In the genomic region with DNA sequence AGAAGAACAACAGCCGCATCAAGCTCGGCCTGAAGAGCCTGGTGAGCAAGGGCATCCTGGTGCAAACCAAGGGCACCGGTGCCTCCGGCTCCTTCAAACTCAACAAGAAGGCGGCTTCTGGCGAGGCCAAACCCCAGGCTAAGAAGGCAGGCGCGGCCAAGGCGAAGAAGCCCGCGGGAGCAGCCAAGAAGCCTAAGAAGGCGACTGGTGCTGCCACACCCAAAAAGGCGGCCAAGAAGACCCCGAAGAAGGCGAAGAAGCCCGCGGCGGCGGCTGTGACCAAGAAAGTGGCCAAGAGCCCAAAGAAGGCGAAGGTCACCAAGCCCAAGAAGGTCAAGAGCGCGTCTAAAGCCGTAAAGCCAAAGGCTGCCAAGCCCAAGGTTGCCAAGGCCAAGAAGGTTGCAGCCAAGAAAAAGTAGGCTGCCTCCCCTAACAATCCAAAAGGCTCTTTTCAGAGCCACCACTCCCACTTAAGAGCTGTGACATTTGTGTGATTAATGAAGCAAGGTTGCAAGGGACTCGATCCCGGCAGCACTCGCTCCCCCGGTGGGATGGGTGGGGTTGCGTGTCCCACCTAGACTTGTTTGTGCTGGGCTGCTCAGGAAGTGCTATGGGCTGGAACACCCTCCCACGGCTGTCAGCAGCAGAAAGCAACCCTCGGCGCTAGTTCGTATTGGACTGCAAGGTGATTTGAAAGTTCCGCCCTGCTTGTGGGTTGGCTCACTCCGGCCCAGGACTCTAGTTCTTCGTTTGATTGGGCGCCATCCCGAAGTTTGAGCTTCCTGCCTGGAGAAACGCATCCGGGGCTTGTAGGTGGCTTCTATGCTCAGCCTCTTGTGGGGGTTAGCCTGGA, we compare ENCODE assay signal across 7 mouse cellular contexts. TPM values are rescaled to one million over a fixed set of nuclear protein-coding genes. Genes with fewer than 3 reads are reported as not detected.
DNase-seq lines count a peak whose midpoint lies in the region; ATAC-seq and TF ChIP-seq lines count a peak whose summit lies in the region.

No protein-coding gene starts in this region.

- DNase-seq in adrenal gland, postnatal 25 days, result peak; percentile 88
- peak; percentile 94 to 99 for DNase-seq in heart, adult 18-20 months
- DNase-seq in kidney, adult 18-20 months, result peak; percentile 92
- DNase-seq in limb, embryonic 10.5 days (ENCODE audit: low spot score), result peak; percentile 92

- WGBS in embryonic facial prominence, embryonic 12.5 days, result under 1% methylated on average over 39 of the region's 39 CpGs
- WGBS in limb, embryonic 10.5 days, result under 1% methylated on average over 39 of the region's 39 CpGs
- under 1% methylated on average over 39 of the region's 39 CpGs for WGBS in midbrain, embryonic 12.5 days
- 1% methylated on average over 39 of the region's 39 CpGs for WGBS in small intestine, adult 2 months

- TF ChIP-seq CTCF in small intestine, adult 2 months (IDR thresholded peaks at IDR 0.05; ENCODE audit: extremely low read depth, insufficient read length, insufficient replicate concordance, low read depth, low read length), result no peak

- H3K36me3 ChIP-seq in embryonic facial prominence, embryonic 12.5 days, result no peaks in the 10 kb centered on the region
- no peaks in the 10 kb centered on the region for H3K36me3 ChIP-seq in limb, embryonic 10.5 days
- no peaks in the 10 kb centered on the region for H3K36me3 ChIP-seq in midbrain, embryonic 12.5 days
- H3K36me3 ChIP-seq in small intestine, adult 2 months (ENCODE audit: control insufficient read depth, insufficient read depth, low read length), result no peaks in the 10 kb centered on the region

- no peaks in the 10 kb centered on the region for H3K27me3 ChIP-seq in embryonic facial prominence, embryonic 12.5 days
- no peaks in the 10 kb centered on the region for H3K27me3 ChIP-seq in limb, embryonic 10.5 days (ENCODE audit: low read depth, poor library complexity, severe bottlenecking)
- H3K27me3 ChIP-seq in midbrain, embryonic 12.5 days, result no peaks in the 10 kb centered on the region
- H3K27me3 ChIP-seq in small intestine, adult 2 months (ENCODE audit: control insufficient read depth, insufficient read depth, low read length), result no peaks in the 10 kb centered on the region

- peak overlapping the region; percentile 62 for H3K4me3 ChIP-seq in embryonic facial prominence, embryonic 12.5 days
- H3K4me3 ChIP-seq in limb, embryonic 10.5 days, result peak overlapping the region; percentile 64
- H3K4me3 ChIP-seq in midbrain, embryonic 12.5 days, result peak overlapping the region; percentile 55
- peak overlapping the region; percentile 81 for H3K4me3 ChIP-seq in small intestine, adult 2 months (ENCODE audit: low read depth, low read length)

- H3K27ac ChIP-seq in embryonic facial prominence, embryonic 12.5 days, result peak overlapping the region; percentile 99
- peak overlapping the region; percentile 96 for H3K27ac ChIP-seq in limb, embryonic 10.5 days
- H3K27ac ChIP-seq in midbrain, embryonic 12.5 days (replicated peaks), result peak overlapping the region; percentile 95
- peak overlapping the region; percentile 99 for H3K27ac ChIP-seq in small intestine, adult 2 months (ENCODE audit: insufficient read depth, low read depth, low read length)

- peak overlapping the region; percentile 92 for H3K4me2 ChIP-seq in embryonic facial prominence, embryonic 12.5 days (replicated peaks)
- peak overlapping the region; percentile 95 for H3K4me2 ChIP-seq in midbrain, embryonic 12.5 days (replicated peaks)

- ATAC-seq in embryonic facial prominence, embryonic 12.5 days (ENCODE audit: insufficient number of reproducible peaks, insufficient read depth, low FRiP score, low TSS enrichment), result peak; percentile 90
- peak; percentile 80 for ATAC-seq in midbrain, embryonic 12.5 days (ENCODE audit: low FRiP score, low read depth)

- peak; percentile 82; the same call in 1 of the 2 replicates for TF ChIP-seq POLR2A in small intestine, adult 2 months (IDR thresholded peaks at IDR 0.05; ENCODE audit: low read depth, low read length)

- peaks cover 9% of the 10 kb centered on the region; the same call in 1 of the 2 replicates for H3K4me1 ChIP-seq in embryonic facial prominence, embryonic 12.5 days
- H3K4me1 ChIP-seq in limb, embryonic 10.5 days, result peaks cover 16% of the 10 kb centered on the region
- peaks cover 25% of the 10 kb centered on the region for H3K4me1 ChIP-seq in midbrain, embryonic 12.5 days
- no peaks in the 10 kb centered on the region for H3K4me1 ChIP-seq in small intestine, adult 2 months (ENCODE audit: control insufficient read depth, insufficient read depth, insufficient read length, low read length)

- no peaks in the 10 kb centered on the region for H3K9me3 ChIP-seq in embryonic facial prominence, embryonic 12.5 days
- no peaks in the 10 kb centered on the region for H3K9me3 ChIP-seq in limb, embryonic 10.5 days (replicated peaks)
- no peaks in the 10 kb centered on the region for H3K9me3 ChIP-seq in midbrain, embryonic 12.5 days

- peak overlapping the region; percentile 83 for H3K9ac ChIP-seq in embryonic facial prominence, embryonic 12.5 days
- peak overlapping the region; percentile 69 for H3K9ac ChIP-seq in midbrain, embryonic 12.5 days (replicated peaks)

RNA-seq across cellular contexts. Expression of gene Hist1h1c, which starts 0.7 kb away (rescaled TPM):
- 248 and 316 TPM in 2 replicates for total RNA-seq in adrenal gland, postnatal 25 days (2021)
- polyA plus RNA-seq in embryonic facial prominence, embryonic 12.5 days (2016; fragmentation: Nextera tagmentation; extraction: Ambion mirVana), result 20.5 and 22.8 TPM in 2 replicates
- 100 to 1,000 TPM; 162 to 175 TPM for total RNA-seq in heart, adult 18-20 months (2021)
- 8.6 and 11.8 TPM in 2 replicates for polyA plus RNA-seq in limb, embryonic 10.5 days (2016; fragmentation: Nextera tagmentation; extraction: Ambion mirVana)
- polyA plus RNA-seq in midbrain, embryonic 12.5 days (2016; fragmentation: Nextera tagmentation; extraction: Ambion mirVana), result 13.6 and 14.0 TPM in 2 replicates
- 25.6 and 68.0 TPM in 2 replicates for polyA plus RNA-seq in small intestine, adult 2 months (2012; rRNA removed)

RNA-seq across cellular contexts. Expression of gene Hist1h3c, which starts 6.1 kb away (rescaled TPM):
- 33.0 and 40.6 TPM in 2 replicates for total RNA-seq in adrenal gland, postnatal 25 days (2021)
- polyA plus RNA-seq in embryonic facial prominence, embryonic 12.5 days (2016; fragmentation: Nextera tagmentation; extraction: Ambion mirVana), result 19.2 and 19.3 TPM in 2 replicates
- 1 to 10 TPM; 2.5 to 3.4 TPM for total RNA-seq in heart, adult 18-20 months (2021)
- 9.6 TPM in 2 replicates for polyA plus RNA-seq in limb, embryonic 10.5 days (2016; fragmentation: Nextera tagmentation; extraction: Ambion mirVana)
- polyA plus RNA-seq in midbrain, embryonic 12.5 days (2016; fragmentation: Nextera tagmentation; extraction: Ambion mirVana), result 7.9 and 9.3 TPM in 2 replicates
- polyA plus RNA-seq in small intestine, adult 2 months (2012; rRNA removed), result 39.3 and 49.1 TPM in 2 replicates

RNA-seq across cellular contexts. Expression of gene Hist1h2bb, which starts 7.2 kb away (rescaled TPM):
- 56.1 and 68.8 TPM in 2 replicates for total RNA-seq in adrenal gland, postnatal 25 days (2021)
- 3.6 and 5.0 TPM in 2 replicates for polyA plus RNA-seq in embryonic facial prominence, embryonic 12.5 days (2016; fragmentation: Nextera tagmentation; extraction: Ambion mirVana)
- 1 to 10 TPM; 7.4 to 8.1 TPM for total RNA-seq in heart, adult 18-20 months (2021)
- polyA plus RNA-seq in limb, embryonic 10.5 days (2016; fragmentation: Nextera tagmentation; extraction: Ambion mirVana), result 3.5 and 3.7 TPM in 2 replicates
- polyA plus RNA-seq in midbrain, embryonic 12.5 days (2016; fragmentation: Nextera tagmentation; extraction: Ambion mirVana), result 2.5 and 4.5 TPM in 2 replicates
- polyA plus RNA-seq in small intestine, adult 2 months (2012; rRNA removed), result 17.8 and 19.7 TPM in 2 replicates

RNA-seq across cellular contexts. Expression of gene Hist1h2ab, which starts 11.6 kb away (rescaled TPM):
- 76.6 and 90.4 TPM in 2 replicates for total RNA-seq in adrenal gland, postnatal 25 days (2021)
- 58.7 and 62.9 TPM in 2 replicates for polyA plus RNA-seq in embryonic facial prominence, embryonic 12.5 days (2016; fragmentation: Nextera tagmentation; extraction: Ambion mirVana)
- 1 to 10 TPM; 5.8 to 6.8 TPM for total RNA-seq in heart, adult 18-20 months (2021)
- polyA plus RNA-seq in limb, embryonic 10.5 days (2016; fragmentation: Nextera tagmentation; extraction: Ambion mirVana), result 55.9 and 60.6 TPM in 2 replicates
- polyA plus RNA-seq in midbrain, embryonic 12.5 days (2016; fragmentation: Nextera tagmentation; extraction: Ambion mirVana), result 53.0 and 53.2 TPM in 2 replicates
- 32.5 and 55.3 TPM in 2 replicates for polyA plus RNA-seq in small intestine, adult 2 months (2012; rRNA removed)

RNA-seq across cellular contexts. Expression of gene Hist1h3b, which starts 12.8 kb away (rescaled TPM):
- total RNA-seq in adrenal gland, postnatal 25 days (2021), result 94.0 and 112 TPM in 2 replicates
- polyA plus RNA-seq in embryonic facial prominence, embryonic 12.5 days (2016; fragmentation: Nextera tagmentation; extraction: Ambion mirVana), result 14.0 and 23.7 TPM in 2 replicates
- 10 to 100 TPM in 1 of 2 experiments, 1 to 10 TPM in 1; 8.3 to 10.5 TPM for total RNA-seq in heart, adult 18-20 months (2021)
- polyA plus RNA-seq in limb, embryonic 10.5 days (2016; fragmentation: Nextera tagmentation; extraction: Ambion mirVana), result 6.3 and 9.7 TPM in 2 replicates
- 14.7 and 16.1 TPM in 2 replicates for polyA plus RNA-seq in midbrain, embryonic 12.5 days (2016; fragmentation: Nextera tagmentation; extraction: Ambion mirVana)
- polyA plus RNA-seq in small intestine, adult 2 months (2012; rRNA removed), result 39.8 and 49.8 TPM in 2 replicates

Comparison
In these comparisons a context has a peak if more than half of its experiments do, and no peak if none do; other contexts are left out.
1. Peak in every context shown above with its lines: DNase-seq, ATAC-seq, H3K4me3 ChIP-seq and H3K27ac ChIP-seq.